Comparison of ENCODE assay signal across 8 mouse cellular contexts in genomic region chr4:139352832-139353231, GRCm38 (mm10). TPM values are rescaled to one million over a fixed set of nuclear protein-coding genes. Genes with fewer than 3 reads are reported as not detected.
DNase-seq lines count a peak whose midpoint lies in the region; ATAC-seq lines count a peak whose summit lies in the region.

No protein-coding gene starts in this region.

- H3K4me1 ChIP-seq in heart, embryonic 16.5 days (ENCODE audit: control insufficient read depth, insufficient read depth, low read length) = peaks cover 17% of the 10 kb centered on the region
- peaks cover 22% of the 10 kb centered on the region for H3K4me1 ChIP-seq in hindbrain, embryonic 12.5 days
- H3K4me1 ChIP-seq in midbrain, embryonic 11.5 days (ENCODE audit: control insufficient read depth, insufficient read depth, low read length) = peaks cover 17% of the 10 kb centered on the region

- H3K27me3 ChIP-seq in heart, embryonic 16.5 days (ENCODE audit: control insufficient read depth, insufficient read depth, low read length) = no peaks in the 10 kb centered on the region
- H3K27me3 ChIP-seq in hindbrain, embryonic 12.5 days = no peaks in the 10 kb centered on the region
- no peaks in the 10 kb centered on the region for H3K27me3 ChIP-seq in midbrain, embryonic 11.5 days (ENCODE audit: control insufficient read depth, insufficient read depth, low read length)

- 2% methylated on average over 7 of the region's 7 CpGs for WGBS in heart, embryonic 16.5 days
- under 1% methylated on average over 7 of the region's 7 CpGs for WGBS in hindbrain, embryonic 12.5 days
- 0% methylated on average over 7 of the region's 7 CpGs for WGBS in midbrain, embryonic 11.5 days

- peaks cover 18% of the 10 kb centered on the region for H3K36me3 ChIP-seq in heart, embryonic 16.5 days (ENCODE audit: control insufficient read depth, insufficient read depth)
- peaks cover 57% of the 10 kb centered on the region for H3K36me3 ChIP-seq in hindbrain, embryonic 12.5 days
- H3K36me3 ChIP-seq in midbrain, embryonic 11.5 days (ENCODE audit: control insufficient read depth, insufficient read depth, low read length) = peaks cover 16% of the 10 kb centered on the region

- ATAC-seq in heart, embryonic 16.5 days (replicated peaks; ENCODE audit: extremely low read depth, insufficient read depth, low FRiP score) = peak; percentile 15; the same call in 1 of the 2 replicates
- peak; percentile 49 for ATAC-seq in hindbrain, embryonic 12.5 days (ENCODE audit: low FRiP score)
- peak; percentile 22; the same call in 1 of the 2 replicates for ATAC-seq in midbrain, embryonic 11.5 days (ENCODE audit: low FRiP score)
- ATAC-seq in activated CD4-positive, CD25-positive, alpha-beta regulatory T cell, adult 4 months = no peak

- H3K4me2 ChIP-seq in heart, embryonic 16.5 days (ENCODE audit: low read depth, low read length) = peak overlapping the region; percentile 98
- peak overlapping the region; percentile 87 for H3K4me2 ChIP-seq in hindbrain, embryonic 12.5 days (replicated peaks)
- H3K4me2 ChIP-seq in midbrain, embryonic 11.5 days = peak overlapping the region; percentile 99

- no peak for DNase-seq in heart, adult 18-20 months
- peak; percentile 44 for DNase-seq in adipocyte (ENCODE audit: low spot score)
- DNase-seq in midbrain, embryonic 11.5 days (ENCODE audit: low spot score, missing footprints) = peak; percentile 89
- DNase-seq in urinary bladder, adult 2 months (ENCODE audit: low spot score) = no peak
- DNase-seq in left cerebral cortex, adult 8-10 months (ENCODE audit: low spot score in 2 of 2) = no peak

- H3K9me3 ChIP-seq in heart, embryonic 16.5 days (replicated peaks; ENCODE audit: control insufficient read depth, low read length) = no peaks in the 10 kb centered on the region
- no peaks in the 10 kb centered on the region for H3K9me3 ChIP-seq in hindbrain, embryonic 12.5 days (replicated peaks)
- no peaks in the 10 kb centered on the region for H3K9me3 ChIP-seq in midbrain, embryonic 11.5 days (ENCODE audit: control insufficient read depth, low read length)

- H3K4me3 ChIP-seq in heart, embryonic 16.5 days (ENCODE audit: low read length) = peak overlapping the region; percentile 90
- H3K4me3 ChIP-seq in hindbrain, embryonic 12.5 days = peak overlapping the region; percentile 83
- H3K4me3 ChIP-seq in midbrain, embryonic 11.5 days (ENCODE audit: low read depth, low read length) = peak overlapping the region; percentile 82

- peak overlapping the region; percentile 95 for H3K9ac ChIP-seq in heart, embryonic 16.5 days (ENCODE audit: low read length)
- H3K9ac ChIP-seq in hindbrain, embryonic 12.5 days = peak overlapping the region; percentile 81
- peak overlapping the region; percentile 96 for H3K9ac ChIP-seq in midbrain, embryonic 11.5 days (ENCODE audit: low read length)

- H3K27ac ChIP-seq in heart, embryonic 16.5 days (ENCODE audit: low read length) = peak overlapping the region; percentile 97
- peak overlapping the region; percentile 97; the same call in 1 of the 2 replicates for H3K27ac ChIP-seq in hindbrain, embryonic 12.5 days
- peak overlapping the region; percentile 96; the same call in 1 of the 2 replicates for H3K27ac ChIP-seq in midbrain, embryonic 11.5 days (ENCODE audit: low read depth, low read length)

RNA-seq across cellular contexts. Expression of gene Ubr4, which starts 0.4 kb away (rescaled TPM):
- 58.0 and 62.2 TPM in 2 replicates for polyA plus RNA-seq in heart, embryonic 16.5 days (2015; fragmentation: Nextera tagmentation; extraction: Ambion mirVana)
- total RNA-seq in heart, adult 18-20 months (2021) = 100 to 1,000 TPM in 1 of 2 experiments, 10 to 100 TPM in 1; 93.4 to 104 TPM
- polyA plus RNA-seq in hindbrain, embryonic 12.5 days (2016; fragmentation: Nextera tagmentation; extraction: Ambion mirVana) = 79.7 and 80.1 TPM in 2 replicates
- 63.6 and 79.2 TPM in 2 replicates for polyA plus RNA-seq in midbrain, embryonic 11.5 days (2014; fragmentation: Nextera tagmentation; extraction: Ambion mirVana)
- 169 and 190 TPM in 2 replicates for polyA plus RNA-seq in urinary bladder, adult 2 months (2012; rRNA removed)
- polyA plus RNA-seq in activated CD4-positive, CD25-positive, alpha-beta regulatory T cell, adult 4 months (2017; shearing (Covaris generic)) = 10 to 100 TPM; 40.6 to 63.7 TPM
- 100 to 1,000 TPM; 149 to 211 (median 162) TPM for total RNA-seq in left cerebral cortex, adult 8-10 months (2022)

RNA-seq across cellular contexts. Expression of gene Emc1, which starts 0.4 kb away (rescaled TPM):
- polyA plus RNA-seq in heart, embryonic 16.5 days (2015; fragmentation: Nextera tagmentation; extraction: Ambion mirVana) = 38.2 and 38.7 TPM in 2 replicates
- total RNA-seq in heart, adult 18-20 months (2021) = 10 to 100 TPM; 47.8 to 52.4 TPM
- 42.5 and 43.6 TPM in 2 replicates for polyA plus RNA-seq in hindbrain, embryonic 12.5 days (2016; fragmentation: Nextera tagmentation; extraction: Ambion mirVana)
- polyA plus RNA-seq in midbrain, embryonic 11.5 days (2014; fragmentation: Nextera tagmentation; extraction: Ambion mirVana) = 18.1 and 18.8 TPM in 2 replicates
- polyA plus RNA-seq in urinary bladder, adult 2 months (2012; rRNA removed) = 41.3 and 43.8 TPM in 2 replicates
- 10 to 100 TPM; 19.9 to 20.6 TPM for polyA plus RNA-seq in activated CD4-positive, CD25-positive, alpha-beta regulatory T cell, adult 4 months (2017; shearing (Covaris generic))
- 10 to 100 TPM; 89.4 to 92.6 (median 91.1) TPM for total RNA-seq in left cerebral cortex, adult 8-10 months (2022)

RNA-seq across cellular contexts. Expression of gene Mrto4, which starts 0.5 kb away (rescaled TPM):
- polyA plus RNA-seq in heart, embryonic 16.5 days (2015; fragmentation: Nextera tagmentation; extraction: Ambion mirVana) = 68.7 and 72.9 TPM in 2 replicates
- total RNA-seq in heart, adult 18-20 months (2021) = 10 to 100 TPM; 26.0 to 30.7 TPM
- polyA plus RNA-seq in hindbrain, embryonic 12.5 days (2016; fragmentation: Nextera tagmentation; extraction: Ambion mirVana) = 89.2 and 91.4 TPM in 2 replicates
- polyA plus RNA-seq in midbrain, embryonic 11.5 days (2014; fragmentation: Nextera tagmentation; extraction: Ambion mirVana) = 114 and 122 TPM in 2 replicates
- 40.5 and 42.4 TPM in 2 replicates for polyA plus RNA-seq in urinary bladder, adult 2 months (2012; rRNA removed)
- polyA plus RNA-seq in activated CD4-positive, CD25-positive, alpha-beta regulatory T cell, adult 4 months (2017; shearing (Covaris generic)) = 10 to 100 TPM; 39.1 to 56.7 TPM
- 10 to 100 TPM; 43.2 to 54.3 (median 49.8) TPM for total RNA-seq in left cerebral cortex, adult 8-10 months (2022)

RNA-seq across cellular contexts. Expression of gene Akr7a5, which starts 42.3 kb away (rescaled TPM):
- 72.1 and 74.5 TPM in 2 replicates for polyA plus RNA-seq in heart, embryonic 16.5 days (2015; fragmentation: Nextera tagmentation; extraction: Ambion mirVana)
- total RNA-seq in heart, adult 18-20 months (2021) = 10 to 100 TPM; 55.9 to 57.5 TPM
- 70.0 and 76.2 TPM in 2 replicates for polyA plus RNA-seq in hindbrain, embryonic 12.5 days (2016; fragmentation: Nextera tagmentation; extraction: Ambion mirVana)
- 71.6 and 78.5 TPM in 2 replicates for polyA plus RNA-seq in midbrain, embryonic 11.5 days (2014; fragmentation: Nextera tagmentation; extraction: Ambion mirVana)
- 8.7 and 15.3 TPM in 2 replicates for polyA plus RNA-seq in urinary bladder, adult 2 months (2012; rRNA removed)
- polyA plus RNA-seq in activated CD4-positive, CD25-positive, alpha-beta regulatory T cell, adult 4 months (2017; shearing (Covaris generic)) = 1 to 10 TPM; 7.5 to 8.2 TPM
- total RNA-seq in left cerebral cortex, adult 8-10 months (2022) = 10 to 100 TPM; 20.4 to 29.5 (median 26.9) TPM

RNA-seq across cellular contexts. Expression of gene Pqlc2, which starts 42.3 kb away (rescaled TPM):
- polyA plus RNA-seq in heart, embryonic 16.5 days (2015; fragmentation: Nextera tagmentation; extraction: Ambion mirVana) = 8.9 and 9.3 TPM in 2 replicates
- 1 to 10 TPM; 5.0 to 5.8 TPM for total RNA-seq in heart, adult 18-20 months (2021)
- 14.4 and 14.8 TPM in 2 replicates for polyA plus RNA-seq in hindbrain, embryonic 12.5 days (2016; fragmentation: Nextera tagmentation; extraction: Ambion mirVana)
- polyA plus RNA-seq in midbrain, embryonic 11.5 days (2014; fragmentation: Nextera tagmentation; extraction: Ambion mirVana) = 12.7 and 12.9 TPM in 2 replicates
- 10.2 and 11.6 TPM in 2 replicates for polyA plus RNA-seq in urinary bladder, adult 2 months (2012; rRNA removed)
- 1 to 10 TPM; 7.6 to 9.9 TPM for polyA plus RNA-seq in activated CD4-positive, CD25-positive, alpha-beta regulatory T cell, adult 4 months (2017; shearing (Covaris generic))
- total RNA-seq in left cerebral cortex, adult 8-10 months (2022) = 10 to 100 TPM; 12.3 to 18.9 (median 14.4) TPM

Comparison
In these comparisons a context has a peak if more than half of its experiments do, and no peak if none do; other contexts are left out.
1. DNase-seq: peak in adipocyte (single experiment) and midbrain, embryonic 11.5 days (single experiment); none in heart, adult 18-20 months (0 of 2), urinary bladder, adult 2 months (single experiment) and left cerebral cortex, adult 8-10 months (0 of 2).
2. Peak in every context shown above with its lines, with median percentiles within 50 percentile points of each other: H3K27ac ChIP-seq, H3K4me2 ChIP-seq, H3K4me3 ChIP-seq and H3K9ac ChIP-seq.